Mouse (Mus musculus) midbrain, embryonic 15.5 days (tissue): Measurements from ENCODE around the gene Hspb9. TPM values are rescaled to one million over a fixed set of nuclear protein-coding genes. Genes with fewer than 3 reads are reported as not detected.

Experiments
- ATAC-seq: fragments of 200-750 bp; cut with Nextera tagmentation; replicated peaks from 2 replicates; pipeline ENCODE4 v1.8.0; 2017; ENCODE audit warnings: moderate TSS enrichment
- H3K27ac ChIP-seq: fragments of 300-500 bp; sonication (generic); 2 replicates; pipeline ENCODE4 v1.5.1; 2015; ENCODE audit warnings: mild to moderate bottlenecking, inconsistent platforms
- H3K27me3 ChIP-seq: fragments of 300-500 bp; sonication (generic); replicated peaks from 2 replicates; pipeline ENCODE4 v1.6.1; 2015; ENCODE audit warnings: inconsistent platforms
- H3K36me3 ChIP-seq: fragments of 300-500 bp; sonication (generic); replicated peaks from 2 replicates; pipeline ENCODE4 v1.6.1; 2015; ENCODE audit warnings: inconsistent platforms
- H3K4me1 ChIP-seq: fragments of 300-500 bp; sonication (generic); 2 replicates; pipeline ENCODE4 v1.6.1; 2015; ENCODE audit warnings: inconsistent platforms
- H3K4me2 ChIP-seq: fragments of 300-500 bp; sonication (generic); 2 replicates; pipeline ENCODE4 v1.6.1; 2015; ENCODE audit warnings: inconsistent platforms, mild to moderate bottlenecking, moderate library complexity
- H3K4me3 ChIP-seq: fragments of 300-500 bp; sonication (generic); 2 replicates; pipeline ENCODE4 v1.5.1; 2015; ENCODE audit warnings: mild to moderate bottlenecking, inconsistent platforms
- H3K9ac ChIP-seq: fragments of 300-500 bp; sonication (generic); 2 replicates; pipeline ENCODE4 v1.6.1; 2015; ENCODE audit warnings: mild to moderate bottlenecking, inconsistent platforms
- H3K9me3 ChIP-seq: fragments of 300-500 bp; sonication (generic); 2 replicates; pipeline ENCODE4 v1.6.1; 2016; ENCODE audit warnings: inconsistent platforms
- WGBS: fragments of 180-500 bp; shearing (Covaris S2); methylation state at CpG from one replicate; pipeline ENCODE4 v1.1.7; 2015; ENCODE audit warnings: mixed read lengths; 5-methylcytosine and 5-hydroxymethylcytosine counted together
- polyA plus RNA-seq: library from polyadenylated mRNA; unstranded; fragments of >200 nt; fragmentation: Nextera tagmentation; extraction: Ambion mirVana; gene quantifications from 2 replicates; pipeline ENCODE4 v1.2.1, GENCODE M21; 2015

Gene Hspb9
- polyA plus RNA-seq, 1 experiment from 2014 or later = not detected

- Histone ChIP-seq H3K4me2 (peak within 1 kb of the TSS; percentile 46), H3K9ac (no peak within 1 kb of the TSS), H3K36me3 (no peaks in the 10 kb centered on the region), H3K9me3 (no peaks in the 10 kb centered on the region), H3K4me3 (peak within 1 kb of the TSS; percentile 17), H3K4me1 (peaks cover 9% of the 10 kb centered on the region), H3K27ac (no peak within 1 kb of the TSS), H3K27me3 (peaks cover 26% of the 10 kb centered on the region)
- 1% methylated on average over 23 of the region's 23 CpGs for WGBS
- no peak for ATAC-seq
Measured at GRCm38 (mm10) chr11:100692164-100692616, 21.5 kb upstream of the Hspb9 start, which contains the start of gene Zfp385c. Gene Zfp385c (minus strand): TSS chr11:100692455.

- H3K4me3 ChIP-seq = no peak overlapping the region
- H3K4me2 ChIP-seq = no peak overlapping the region
- H3K36me3 ChIP-seq = no peaks in the 10 kb centered on the region
- peaks cover 26% of the 10 kb centered on the region for H3K27me3 ChIP-seq
- H3K9ac ChIP-seq = no peak overlapping the region
- no peak for ATAC-seq
- WGBS = 22% methylated on average over 5 of the region's 5 CpGs
- no peak overlapping the region for H3K27ac ChIP-seq
- peaks cover 9% of the 10 kb centered on the region for H3K4me1 ChIP-seq
- H3K9me3 ChIP-seq = no peaks in the 10 kb centered on the region
Measured at GRCm38 (mm10) chr11:100693154-100693553, 20.5 kb upstream of the Hspb9 start.

- ATAC-seq = no peak
- H3K4me1 ChIP-seq = peaks cover 9% of the 10 kb centered on the region
- H3K4me3 ChIP-seq = no peak overlapping the region
- H3K4me2 ChIP-seq = no peak overlapping the region
- H3K9me3 ChIP-seq = no peaks in the 10 kb centered on the region
- peaks cover 26% of the 10 kb centered on the region for H3K27me3 ChIP-seq
- H3K9ac ChIP-seq = no peak overlapping the region
- no peak overlapping the region for H3K27ac ChIP-seq
- WGBS = 37% methylated on average over 5 of the region's 5 CpGs
- H3K36me3 ChIP-seq = no peaks in the 10 kb centered on the region
Measured at GRCm38 (mm10) chr11:100694926-100695325, 18.7 kb upstream of the Hspb9 start.

- Histone ChIP-seq H3K27me3 (peaks cover 3% of the 10 kb centered on the region), H3K4me3 (no peak overlapping the region), H3K9ac (no peak overlapping the region), H3K27ac (no peak overlapping the region), H3K4me2 (no peak overlapping the region), H3K36me3 (no peaks in the 10 kb centered on the region), H3K9me3 (no peaks in the 10 kb centered on the region), H3K4me1 (peaks cover 4% of the 10 kb centered on the region; the same call in 1 of the 2 replicates)
- 75% methylated on average over 7 of the region's 7 CpGs for WGBS
- ATAC-seq = no peak
Measured at GRCm38 (mm10) chr11:100697921-100698320, 15.7 kb upstream of the Hspb9 start.

- H3K36me3 ChIP-seq = peaks cover 2% of the 10 kb centered on the region; the same call in 1 of the 2 replicates
- H3K9ac ChIP-seq = no peak overlapping the region
- H3K4me2 ChIP-seq = 0 out of 2 replicates have a peak overlapping the region, but pooled peaks have one; percentile 21
- no peak for ATAC-seq
- WGBS = 80% methylated on average over 3 of the region's 3 CpGs
- no peak overlapping the region for H3K4me3 ChIP-seq
- H3K4me1 ChIP-seq = peaks cover 4% of the 10 kb centered on the region; the same call in 1 of the 2 replicates
- no peaks in the 10 kb centered on the region; the same call in 1 of the 2 replicates for H3K27me3 ChIP-seq
- H3K27ac ChIP-seq = no peak overlapping the region
- H3K9me3 ChIP-seq = no peaks in the 10 kb centered on the region
Measured at GRCm38 (mm10) chr11:100700710-100701109, 12.9 kb upstream of the Hspb9 start.

- Histone ChIP-seq H3K9me3 (no peaks in the 10 kb centered on the region), H3K36me3 (peaks cover 8% of the 10 kb centered on the region), H3K4me3 (no peak overlapping the region), H3K27ac (no peak overlapping the region), H3K4me2 (peak overlapping the region; percentile 21; the same call in 1 of the 2 replicates), H3K9ac (no peak overlapping the region; the same call in 1 of the 2 replicates), H3K27me3 (no peaks in the 10 kb centered on the region; the same call in 1 of the 2 replicates), H3K4me1 (peaks cover 4% of the 10 kb centered on the region; the same call in 1 of the 2 replicates)
- ATAC-seq = no peak
- WGBS = 7% methylated on average over 14 of the region's 14 CpGs
Measured at GRCm38 (mm10) chr11:100701301-100701700, 12.3 kb upstream of the Hspb9 start.

GRCm38 (mm10) chr11:100702081-100702851 lies 11.4 kb upstream of the Hspb9 start:
- ATAC-seq = no peak
- no peaks in the 10 kb centered on the region; the same call in 1 of the 2 replicates for H3K27me3 ChIP-seq
- H3K4me1 ChIP-seq = peaks cover 4% of the 10 kb centered on the region; the same call in 1 of the 2 replicates
- H3K4me2 ChIP-seq = no peak overlapping the region
- H3K36me3 ChIP-seq = peaks cover 17% of the 10 kb centered on the region
- no peak overlapping the region for H3K9ac ChIP-seq
- H3K9me3 ChIP-seq = no peaks in the 10 kb centered on the region
- WGBS = 41% methylated on average over 19 of the region's 19 CpGs
- no peak overlapping the region for H3K27ac ChIP-seq
- H3K4me3 ChIP-seq = no peak overlapping the region

GRCm38 (mm10) chr11:100702906-100703305 lies 10.7 kb upstream of the Hspb9 start:
- H3K4me3 ChIP-seq = no peak overlapping the region
- no peak overlapping the region for H3K9ac ChIP-seq
- peaks cover 21% of the 10 kb centered on the region for H3K36me3 ChIP-seq
- H3K9me3 ChIP-seq = no peaks in the 10 kb centered on the region
- H3K27me3 ChIP-seq = no peaks in the 10 kb centered on the region; the same call in 1 of the 2 replicates
- peaks cover 4% of the 10 kb centered on the region; the same call in 1 of the 2 replicates for H3K4me1 ChIP-seq
- ATAC-seq = 0 out of 2 replicates have a peak, but pooled peaks have one; percentile 15
- no peak overlapping the region for H3K4me2 ChIP-seq
- no peak overlapping the region for H3K27ac ChIP-seq
- WGBS = 46% methylated on average over 7 of the region's 7 CpGs

GRCm38 (mm10) chr11:100703366-100703765 lies 10.3 kb upstream of the Hspb9 start:
- no peaks in the 10 kb centered on the region for H3K9me3 ChIP-seq
- H3K27ac ChIP-seq = no peak overlapping the region
- 0 out of 2 replicates have a peak, but pooled peaks have one; percentile 29 for ATAC-seq
- H3K9ac ChIP-seq = no peak overlapping the region
- H3K4me3 ChIP-seq = no peak overlapping the region
- peaks cover 26% of the 10 kb centered on the region for H3K36me3 ChIP-seq
- no peak overlapping the region for H3K4me2 ChIP-seq
- peaks cover 4% of the 10 kb centered on the region; the same call in 1 of the 2 replicates for H3K4me1 ChIP-seq
- H3K27me3 ChIP-seq = no peaks in the 10 kb centered on the region; the same call in 1 of the 2 replicates
- WGBS = 77% methylated on average over 11 of the region's 11 CpGs

- WGBS = 75% methylated on average over 7 of the region's 7 CpGs
- no peaks in the 10 kb centered on the region for H3K9me3 ChIP-seq
- H3K9ac ChIP-seq = no peak within 1 kb of the TSS
- H3K27ac ChIP-seq = no peak within 1 kb of the TSS
- no peak within 1 kb of the TSS for H3K4me3 ChIP-seq
- H3K36me3 ChIP-seq = peaks cover 32% of the 10 kb centered on the region
- ATAC-seq = no peak
- H3K4me1 ChIP-seq = peaks cover 4% of the 10 kb centered on the region; the same call in 1 of the 2 replicates
- no peak within 1 kb of the TSS for H3K4me2 ChIP-seq
- no peaks in the 10 kb centered on the region; the same call in 1 of the 2 replicates for H3K27me3 ChIP-seq
Measured at GRCm38 (mm10) chr11:100703851-100704531, 9.7 kb upstream of the Hspb9 start, which contains the start of gene Dhx58. Gene Dhx58 (minus strand): TSS chr11:100704271.

GRCm38 (mm10) chr11:100705095-100705747 lies 8.4 kb upstream of the Hspb9 start:
- Histone ChIP-seq H3K9ac (no peak overlapping the region), H3K4me2 (no peak overlapping the region), H3K4me1 (peaks cover 4% of the 10 kb centered on the region; the same call in 1 of the 2 replicates), H3K27me3 (no peaks in the 10 kb centered on the region; the same call in 1 of the 2 replicates), H3K27ac (no peak overlapping the region), H3K36me3 (peaks cover 38% of the 10 kb centered on the region), H3K9me3 (no peaks in the 10 kb centered on the region), H3K4me3 (no peak overlapping the region)
- 94% methylated on average over 23 of the region's 23 CpGs for WGBS
- ATAC-seq = no peak
